Mouse (Mus musculus) monocyte, adult 5-6 weeks (primary cell): ENCODE results near the gene Syngr2. TPM values are rescaled to one million over a fixed set of nuclear protein-coding genes. Genes with fewer than 3 reads are reported as not detected.
"Not testable (repeated sequence)": the region's sequence is repeated elsewhere in the genome, so short reads cannot be mapped to it uniquely, and the experiment has no call there.

Source experiments
- ATAC-seq: fragments of 153-309, 156-312 bp; replicated peaks from 2 replicates; pipeline ENCODE4 v1.8.0; 2017; ENCODE audit warnings: mild to moderate bottlenecking; ENCODE audit not compliant: low TSS enrichment, insufficient number of reproducible peaks, severe bottlenecking, poor library complexity, low FRiP score
- total RNA-seq: library from RNA; stranded (forward); fragments of 200-1000, 200-491, 200-594 nt; gene quantifications from 3 replicates; pipeline ENCODE4 v1.2.3, GENCODE M21; 2017

Syngr2 gene
- total RNA-seq, 1 experiment from 2014 or later, result 139 TPM

DNA sequence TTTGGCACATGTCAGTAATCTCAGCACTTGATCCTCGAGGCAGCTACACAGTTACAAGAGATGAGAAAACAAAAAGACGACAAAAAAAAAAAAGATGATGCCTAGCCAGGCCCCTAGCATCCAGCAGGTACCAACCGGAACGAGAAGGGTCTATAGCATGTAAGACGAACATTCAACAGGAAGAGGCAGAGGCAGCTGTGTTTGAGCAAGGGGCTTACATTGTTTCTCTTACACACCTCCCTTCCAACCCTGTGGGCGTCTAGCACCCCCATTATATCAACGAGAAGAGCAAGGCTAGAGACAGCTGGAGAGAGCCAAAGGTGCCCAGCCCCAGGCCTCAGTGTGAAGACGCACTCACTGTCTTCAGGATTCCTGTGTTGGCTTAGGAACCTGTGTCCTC lies 17.4 kb downstream of the Syngr2 start:
- ATAC-seq, result no peak

DNA sequence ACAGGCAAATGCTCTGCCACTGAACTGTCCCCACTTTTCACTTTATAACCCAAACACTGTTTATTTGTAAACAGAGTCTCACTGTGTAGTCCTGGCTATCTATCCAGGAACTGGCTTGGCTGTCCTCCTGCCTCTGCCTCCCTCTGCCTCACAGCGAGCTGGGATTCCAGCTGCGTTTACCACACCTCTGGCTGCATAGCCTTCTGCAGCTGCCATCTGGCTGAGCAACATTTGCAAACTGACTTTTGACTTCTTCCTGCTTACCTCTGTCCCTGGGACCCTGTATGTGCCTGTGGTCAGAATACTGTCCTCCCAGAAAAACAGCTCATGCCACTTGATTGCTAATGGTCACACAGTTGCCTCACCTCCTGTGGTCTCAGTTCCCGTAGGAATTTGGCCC lies 17.9 kb downstream of the Syngr2 start:
- ATAC-seq, result no peak

DNA sequence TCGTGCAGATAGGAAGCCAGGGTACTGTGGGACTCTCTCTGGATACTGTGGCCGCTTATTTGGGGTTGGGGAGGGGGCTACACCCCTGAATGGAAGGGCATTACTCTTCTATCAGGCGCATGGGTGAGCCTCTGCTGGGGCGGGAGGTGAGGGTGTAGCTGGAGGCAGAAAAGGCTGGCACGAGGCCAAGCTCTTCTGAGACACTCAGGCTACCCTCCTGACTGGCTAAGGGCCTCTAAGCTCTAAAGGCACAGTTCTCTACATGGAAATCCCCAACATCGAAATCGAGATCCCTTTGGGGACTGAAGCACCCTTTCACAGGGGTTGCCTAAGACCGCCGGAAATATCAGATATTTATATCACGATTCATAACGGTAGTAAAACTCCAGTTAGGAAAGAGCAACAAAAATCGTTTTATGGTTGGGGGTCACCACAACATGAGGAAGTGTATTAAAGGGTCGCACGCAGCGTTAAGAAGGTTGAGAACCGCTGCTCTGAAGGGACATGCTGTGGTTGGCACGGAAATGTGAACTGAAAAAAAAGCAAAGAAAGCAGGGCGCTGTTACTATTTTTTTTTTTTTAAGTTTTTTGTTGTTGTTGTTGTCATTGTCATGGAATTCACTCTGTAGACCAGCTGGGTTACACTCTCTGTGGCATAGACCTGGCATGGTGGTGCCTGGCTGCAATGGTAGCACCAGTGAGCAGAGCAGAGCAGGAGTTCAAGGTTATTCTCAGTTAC lies 18.9 kb downstream of the Syngr2 start:
- no peak; the same call in 1 of the 2 replicates for ATAC-seq

DNA sequence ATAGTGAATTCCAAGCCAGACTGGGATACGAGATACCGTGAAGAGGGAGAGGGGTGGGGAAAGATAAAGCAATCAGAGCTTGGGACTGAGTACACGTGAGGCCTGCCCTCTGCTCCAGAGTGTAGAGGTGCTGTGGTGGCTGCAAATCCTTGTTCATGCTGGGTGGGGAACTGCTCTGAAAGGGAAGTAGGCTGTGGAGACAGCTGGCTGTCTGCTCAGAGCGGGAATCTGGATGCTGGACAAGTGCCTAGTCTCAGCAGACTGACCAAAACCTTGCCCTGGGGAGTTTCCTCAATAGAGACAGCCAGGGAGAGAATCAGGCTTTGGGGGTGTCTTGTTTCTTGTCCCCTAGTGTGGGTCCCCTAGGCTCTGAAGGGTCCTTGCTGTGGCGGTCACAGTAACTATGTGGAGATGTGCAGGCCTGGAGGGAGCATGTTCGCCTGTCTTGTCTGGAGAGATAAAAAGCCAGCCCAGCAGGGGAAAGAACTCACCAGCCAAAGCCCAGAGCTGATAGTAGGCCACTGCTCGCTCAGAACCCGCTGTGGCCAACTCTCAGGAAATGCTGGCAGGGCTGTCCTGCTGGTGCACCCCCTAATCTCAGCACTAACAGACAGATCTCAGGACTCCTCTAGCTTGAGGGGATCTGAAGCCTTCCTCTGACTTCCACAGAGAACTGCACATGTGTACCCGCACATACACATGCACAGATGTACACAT lies 19.6 kb downstream of the Syngr2 start:
- no peak; the same call in 1 of the 2 replicates for ATAC-seq

DNA sequence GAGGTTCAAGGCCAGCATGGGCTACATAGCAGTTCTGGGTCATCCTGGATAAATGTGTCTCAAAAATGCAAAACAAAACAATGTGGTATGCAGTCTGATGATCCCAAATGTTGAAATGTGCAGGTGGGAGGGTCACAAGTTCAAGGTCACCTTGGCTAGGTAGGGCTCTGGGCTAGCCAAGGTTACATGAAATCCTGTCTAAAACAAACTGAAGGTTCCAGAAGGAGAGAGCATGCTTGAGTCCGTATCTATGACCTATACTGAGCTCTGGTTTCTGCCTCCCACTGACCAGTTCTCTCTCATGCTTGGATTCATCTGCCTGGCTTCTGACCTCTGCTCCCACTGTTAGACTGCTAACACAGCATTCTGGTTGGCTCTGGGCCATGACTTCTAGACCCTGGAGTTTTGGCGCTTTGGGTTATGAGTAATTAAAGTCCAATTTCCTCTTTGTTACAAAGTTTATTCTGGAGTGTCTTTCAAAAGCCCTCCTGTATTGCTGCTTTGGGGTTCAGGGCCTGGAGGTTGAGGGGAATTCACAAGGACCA lies 20.3 kb downstream of the Syngr2 start:
- ATAC-seq, result no peak

DNA sequence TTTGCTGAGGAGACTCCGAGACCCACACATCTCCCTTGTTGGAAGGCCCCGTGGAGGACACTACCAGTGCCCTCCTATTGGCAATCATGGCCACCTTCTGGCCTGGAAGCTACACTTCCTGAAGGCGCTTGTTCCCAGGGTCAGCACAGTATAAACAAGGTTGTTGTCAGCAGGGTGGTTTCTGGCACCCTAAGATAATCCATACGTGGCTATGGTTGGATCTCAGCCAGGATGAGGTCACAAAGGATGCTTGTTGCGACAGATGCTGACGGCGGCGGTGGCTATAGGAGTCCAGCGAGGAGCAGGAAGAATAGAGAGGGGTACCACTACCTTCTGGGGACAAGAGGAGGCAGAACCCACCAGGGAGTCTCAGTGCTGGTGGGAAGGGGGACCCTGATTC lies 20.9 kb downstream of the Syngr2 start:
- ATAC-seq, result no peak

DNA sequence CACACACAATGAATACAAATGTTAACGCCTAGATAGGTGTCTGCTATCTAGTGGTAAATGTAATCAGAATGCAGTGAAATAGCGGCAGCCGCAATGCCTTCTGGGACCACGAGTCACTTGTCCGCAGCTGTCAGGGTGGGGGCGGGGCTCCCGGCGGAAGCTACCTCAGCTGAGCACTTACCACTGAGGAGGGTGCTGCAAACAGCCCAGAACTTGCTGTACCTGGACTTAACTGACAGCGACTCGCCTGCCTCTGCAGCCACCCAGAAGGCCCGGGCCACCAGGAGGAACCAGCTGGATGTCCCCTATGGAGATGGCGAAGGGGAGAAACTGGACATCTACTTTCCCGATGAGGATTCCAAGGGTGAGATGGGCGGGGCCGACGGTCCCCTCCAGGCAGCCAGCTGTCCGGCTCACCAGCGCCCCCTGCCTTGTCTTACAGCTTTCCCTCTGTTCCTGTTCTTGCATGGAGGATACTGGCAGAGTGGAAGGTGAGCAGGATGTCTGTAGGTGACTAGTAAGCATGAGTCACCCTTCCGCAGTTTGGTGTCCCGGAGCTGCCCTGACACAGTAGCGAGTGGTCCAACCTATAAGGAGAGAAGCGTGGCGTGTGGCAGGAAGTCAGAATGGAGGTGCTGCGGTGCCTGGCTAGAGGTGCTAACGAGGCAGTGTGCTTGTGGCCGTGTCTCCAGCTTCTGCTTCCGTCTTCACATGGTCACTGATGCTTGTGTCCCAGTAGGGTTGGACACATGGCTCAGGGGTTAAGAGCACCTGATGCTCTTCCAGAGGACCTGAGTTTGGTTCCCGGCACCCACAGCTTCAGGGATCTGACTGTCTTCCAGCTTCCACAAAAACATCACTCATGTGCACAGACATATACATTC lies 22.9 kb downstream of the Syngr2 start:
- ATAC-seq, result peak; percentile 69

DNA sequence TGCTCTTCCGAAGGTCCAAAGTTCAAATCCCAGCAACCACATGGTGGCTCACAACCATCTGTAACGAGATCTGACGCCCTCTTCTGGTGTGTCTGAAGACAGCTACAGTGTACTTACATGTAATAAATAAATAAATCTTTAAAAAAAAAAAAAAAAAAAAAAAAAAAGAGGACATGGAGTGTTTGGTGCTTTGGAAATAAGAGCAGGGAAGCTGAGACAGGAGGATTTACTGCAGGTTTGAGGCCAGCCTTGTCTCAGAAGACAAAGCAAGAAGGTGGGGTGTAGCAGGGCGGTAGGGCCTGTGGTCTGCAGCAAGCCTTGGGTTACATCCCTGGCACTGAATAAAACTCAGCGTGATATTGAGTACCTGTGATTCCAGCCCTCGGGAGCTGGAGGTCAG lies 24.0 kb downstream of the Syngr2 start:
- ATAC-seq, result not testable (repeated sequence)

DNA sequence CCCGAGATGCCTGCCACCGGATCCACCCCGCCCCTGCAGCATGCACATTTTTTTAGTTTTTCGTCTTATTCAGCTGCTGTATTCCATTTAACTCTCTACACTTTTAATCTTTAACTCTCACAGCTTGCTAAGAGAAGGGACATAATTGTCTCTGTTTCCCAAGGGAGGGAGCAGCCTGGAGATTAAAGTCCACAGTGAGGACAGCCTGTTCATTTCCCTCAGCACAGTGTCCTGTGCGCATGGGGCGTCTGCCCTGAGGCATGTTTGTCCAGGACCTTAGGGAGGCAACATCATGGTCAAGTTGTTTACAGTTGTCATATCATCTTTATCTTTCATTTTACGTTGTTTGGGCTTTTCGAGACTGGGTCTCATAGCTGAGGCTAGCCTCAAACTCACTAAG lies 24.6 kb downstream of the Syngr2 start:
- ATAC-seq, result no peak

DNA sequence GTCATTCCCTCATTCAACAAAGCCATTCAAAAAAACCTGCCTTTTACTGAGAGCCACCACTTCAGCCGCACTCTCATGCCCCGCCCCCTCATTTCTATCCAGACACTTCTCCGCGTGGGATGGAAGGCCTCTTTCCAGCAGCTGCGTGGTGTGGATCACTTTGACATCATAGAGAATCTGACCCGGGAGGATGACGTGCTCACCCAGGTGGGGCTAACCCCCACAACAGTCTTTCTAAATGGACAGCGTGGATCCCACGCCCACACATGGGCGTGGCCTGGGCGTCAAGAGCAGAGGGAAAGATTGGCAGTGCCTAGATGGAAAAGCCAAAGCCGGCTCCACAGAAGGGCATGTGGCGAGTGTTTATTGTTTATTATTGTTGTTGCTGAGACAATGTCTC lies 26.8 kb downstream of the Syngr2 start:
- ATAC-seq, result no peak

DNA sequence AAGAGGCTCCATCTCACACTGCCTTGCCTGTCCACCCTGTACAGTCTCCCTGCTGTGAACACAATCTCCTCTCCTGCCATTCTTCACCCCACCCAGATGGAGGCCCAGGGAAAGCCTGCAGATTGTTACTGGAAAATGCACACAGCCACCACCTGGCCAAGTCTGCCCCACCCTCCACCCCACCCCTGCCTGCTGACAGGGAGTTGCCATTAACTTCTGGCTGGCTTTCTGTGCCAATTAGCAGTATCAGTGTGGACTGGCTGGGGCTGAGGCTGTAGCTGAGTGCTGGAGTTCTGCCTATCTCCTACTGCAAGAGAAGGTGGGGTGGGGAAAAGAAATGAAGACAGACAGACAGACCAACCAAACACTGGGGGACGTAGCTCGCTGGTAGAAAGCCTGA lies 29.1 kb downstream of the Syngr2 start:
- no peak for ATAC-seq

DNA sequence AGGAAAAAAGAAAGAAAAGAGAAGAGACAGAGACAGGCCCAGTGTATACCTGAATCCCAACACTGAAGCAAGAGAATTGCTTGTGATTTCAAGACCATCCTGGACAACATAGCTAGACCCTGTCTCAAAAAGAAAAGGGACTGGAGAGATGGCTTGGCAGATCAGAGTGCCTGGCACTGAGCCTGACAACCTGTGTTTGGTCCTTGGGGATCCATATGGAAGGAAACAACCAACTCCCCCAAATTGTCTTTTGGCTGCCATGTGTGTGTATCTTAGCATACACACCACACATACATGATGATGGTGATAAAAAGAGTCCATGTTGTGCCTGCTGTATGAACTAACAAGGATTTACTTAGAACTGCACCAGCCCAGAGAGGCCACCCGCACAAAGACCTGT lies 29.6 kb downstream of the Syngr2 start:
- no peak for ATAC-seq

DNA sequence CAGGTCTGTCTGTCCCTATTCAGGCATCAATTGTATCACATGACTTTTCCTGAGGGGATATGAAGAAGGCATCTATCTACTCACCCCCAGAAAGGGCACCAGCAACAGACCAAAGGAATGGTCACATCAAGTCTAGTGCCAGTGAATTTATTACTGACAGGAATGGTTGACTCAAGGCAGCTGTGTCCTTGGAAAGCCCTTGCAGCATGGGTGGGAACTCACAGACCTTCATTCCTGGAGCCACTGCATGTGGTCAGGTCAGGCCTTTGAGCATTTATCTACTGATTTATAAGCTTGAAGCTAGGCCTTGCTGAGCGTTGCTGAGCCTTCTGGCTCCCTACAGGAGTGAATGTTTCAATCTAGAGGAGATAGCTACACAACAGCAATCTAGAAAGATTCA lies 31.4 kb downstream of the Syngr2 start:
- ATAC-seq, result no peak

DNA sequence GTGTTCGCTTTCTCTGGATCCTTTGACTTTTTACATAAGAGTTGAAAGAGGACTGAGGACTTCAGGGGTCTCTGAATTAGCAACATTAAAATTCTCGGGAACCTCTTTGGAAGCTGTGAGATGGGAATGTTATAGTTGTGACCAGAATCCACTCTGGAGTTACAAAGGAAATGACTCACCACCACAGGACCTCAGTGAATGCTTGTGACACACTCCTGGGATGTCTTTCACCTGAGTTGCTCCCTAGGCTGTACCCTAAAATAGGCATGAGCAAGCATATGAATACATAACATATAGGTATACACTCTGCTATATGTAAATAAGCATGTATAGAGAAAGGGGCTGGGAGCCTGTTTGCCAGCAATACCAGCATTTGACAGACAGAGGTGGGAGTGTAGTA lies 34.0 kb downstream of the Syngr2 start:
- ATAC-seq, result no peak

DNA sequence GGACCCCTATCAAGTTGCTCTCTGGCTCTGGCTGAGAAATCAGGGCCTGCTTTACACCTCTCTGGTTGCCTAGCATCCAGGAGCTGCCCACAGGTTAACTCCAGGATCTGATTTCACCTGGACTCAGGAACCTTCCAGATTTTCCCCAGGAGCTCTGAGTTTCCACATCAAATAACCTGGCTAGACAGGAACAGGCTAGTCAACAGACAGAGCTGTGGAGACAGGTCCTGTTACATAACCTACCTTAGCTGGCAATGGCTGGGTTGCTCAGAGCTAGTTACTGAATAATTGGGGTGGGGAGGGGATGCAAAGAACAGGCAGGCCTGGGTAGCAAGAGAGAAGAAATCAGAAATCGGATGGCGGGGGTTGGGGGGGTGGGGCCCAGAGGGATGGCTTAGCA lies 35.5 kb downstream of the Syngr2 start:
- no peak for ATAC-seq

DNA sequence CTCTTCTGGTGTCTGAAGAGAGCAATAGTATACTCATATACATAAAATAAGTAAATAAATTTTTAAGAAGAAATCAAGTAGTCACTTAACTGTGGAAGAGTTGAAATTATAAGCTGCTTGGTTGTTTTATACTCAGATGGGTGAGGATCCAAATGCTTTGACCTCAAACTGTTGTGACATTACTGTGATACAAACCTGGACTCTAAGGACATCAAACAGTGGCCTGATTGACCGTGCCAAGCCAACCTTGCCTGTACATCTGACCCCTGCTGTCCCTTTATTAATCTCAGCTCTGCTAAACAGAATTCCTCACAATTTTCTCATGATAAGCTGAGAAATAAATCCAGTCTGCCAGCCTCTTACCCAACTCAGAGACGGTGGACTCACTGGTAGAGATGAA lies 36.2 kb downstream of the Syngr2 start:
- no peak for ATAC-seq

DNA sequence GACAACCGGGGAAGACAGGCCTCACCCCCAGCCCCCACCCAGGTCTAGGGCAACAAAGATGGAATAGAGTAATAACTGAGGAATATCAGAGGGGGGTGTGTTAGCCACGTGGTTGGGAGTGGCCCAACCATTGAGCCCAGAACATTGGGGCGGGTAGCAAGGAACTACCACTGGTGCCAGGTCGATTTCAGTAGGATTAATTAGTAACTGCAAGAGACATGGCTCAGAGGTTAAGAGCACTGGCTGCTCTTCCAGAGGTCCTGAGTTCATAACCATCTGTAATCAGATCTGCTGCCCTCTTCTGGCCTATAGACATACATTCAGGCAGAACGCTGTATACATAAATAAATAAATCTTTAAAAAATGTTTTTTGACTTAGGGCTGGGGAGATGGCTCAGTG lies 37.2 kb downstream of the Syngr2 start:
- no peak for ATAC-seq

DNA sequence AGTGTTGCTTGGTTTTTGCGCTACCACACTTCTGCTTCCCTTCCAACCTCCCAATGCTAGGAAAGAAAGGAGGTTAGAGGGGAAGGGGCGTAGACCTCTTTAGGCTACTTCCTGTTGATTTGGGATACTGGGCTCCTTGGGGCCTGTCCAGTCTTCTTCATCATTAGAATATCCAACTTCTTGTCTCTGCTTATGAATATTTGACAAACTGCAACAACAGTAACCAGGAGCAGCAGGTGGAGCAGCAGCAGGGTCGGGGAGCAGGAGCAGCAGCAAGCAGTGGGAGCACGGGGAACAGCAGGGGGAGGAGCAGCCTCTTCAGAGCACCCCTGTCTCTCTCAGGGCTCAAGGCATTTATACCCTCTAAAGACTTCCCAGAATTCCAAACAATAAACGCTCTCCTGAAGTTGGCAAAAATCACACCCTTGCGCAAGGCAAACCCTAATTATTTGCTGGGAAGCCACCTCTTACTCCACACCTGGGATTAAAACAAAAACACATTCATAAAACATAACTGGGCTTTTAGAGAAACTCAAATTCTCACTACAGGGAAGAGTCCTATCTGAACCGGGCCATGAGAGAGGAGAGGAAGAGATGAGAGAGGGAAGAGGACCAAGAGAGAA lies 38.2 kb downstream of the Syngr2 start:
- no peak for ATAC-seq
